Mouse (Mus musculus): ENCODE data around the gene Srebf1. TPM values are rescaled to one million over a fixed set of nuclear protein-coding genes. Genes with fewer than 3 reads are reported as not detected.

The Srebf1 gene
- total and polyA plus RNA-seq, 3 experiments: 69.8 to 126 (median 120) TPM

DNA sequence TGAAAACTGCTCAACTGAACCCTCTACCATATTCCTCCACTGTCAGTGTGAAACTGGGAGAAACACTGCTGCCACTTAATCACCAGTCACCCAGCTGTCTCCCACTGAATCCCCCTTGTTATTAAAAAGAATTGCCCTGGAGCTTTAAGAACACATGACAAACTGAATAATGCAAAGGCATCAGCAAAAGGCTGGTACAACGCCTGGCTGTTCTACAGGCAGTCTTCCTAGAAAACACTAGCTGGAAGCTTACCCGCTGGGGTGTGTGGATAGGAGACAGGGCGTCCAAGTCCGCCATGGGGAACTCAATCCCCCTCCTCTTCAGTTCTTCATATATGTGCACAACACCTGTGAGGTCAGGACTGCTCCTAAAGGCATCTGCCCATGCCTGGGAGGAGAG, 40.0 kb upstream of the Srebf1 start:
- Histone ChIP-seq H3K36me3 (replicated peaks in 1 of 2; ENCODE audit: control insufficient read depth in 1 of 2, insufficient read depth in 1 of 2, low read length in 1 of 2) (peaks cover 12 to 45% of the 10 kb centered on the region in 2 experiments), H3K27me3 (replicated peaks) (no peaks in the 10 kb centered on the region), H3K4me1 (ENCODE audit: control insufficient read depth in 1 of 2, insufficient read depth in 2 of 2) (no peaks in the 10 kb centered on the region), H3K4me2 (ENCODE audit: insufficient read depth, low read depth, poor library complexity, severe bottlenecking) (no peak overlapping the region), H3K4me3 (replicated peaks in 1 of 3; ENCODE audit: low read depth in 2 of 3, low read length in 2 of 3, poor library complexity in 1 of 3) (no peak overlapping the region), H3K79me2 (replicated peaks; ENCODE audit: control insufficient read depth, extremely low read depth, insufficient read depth, poor library complexity, severe bottlenecking) (no peaks in the 10 kb centered on the region), H3K9ac (ENCODE audit: insufficient read depth, low read depth) (no peak overlapping the region), H3K27ac (ENCODE audit: insufficient read depth, low read depth) (no peak overlapping the region), H3K9me3 (replicated peaks; ENCODE audit: low read length) (no peaks in the 10 kb centered on the region)
- DNase-seq (ENCODE audit: extremely low read depth): no peak
- in situ Hi-C loops (cut with MboI; ENCODE audit: low pct_ligation_motif_present, low pct_unique_long_range_greater_than_20kb, low sequenced_read_pairs) (no loop called here), dilution Hi-C loops (cut with MboI; ENCODE audit: extremely low pct_ligation_motif_present, extremely low pct_unique_long_range_greater_than_20kb, low sequenced_read_pairs) (no loop called here)
- TF ChIP-seq GABPA (IDR thresholded peaks at IDR 0.05; ENCODE audit: insufficient replicate concordance, low read depth, low read length): no peak
- no peak for TF ChIP-seq SIN3A (IDR thresholded peaks at IDR 0.05; ENCODE audit: low read length)
- TF ChIP-seq MEF2A (IDR thresholded peaks at IDR 0.05; ENCODE audit: borderline replicate concordance, low read depth, low read length): no peak
- TF ChIP-seq CTCF (conservative IDR thresholded peaks at IDR 0.05 in 1 of 2, IDR thresholded peaks at IDR 0.05 in 1 of 2; ENCODE audit: low read depth in 2 of 2, low read length in 2 of 2): no peak
- TF ChIP-seq NELFE (IDR thresholded peaks at IDR 0.05; ENCODE audit: low read depth, low read length): no peak
- no peak for TF ChIP-seq JUND (conservative IDR thresholded peaks at IDR 0.05; ENCODE audit: low read depth, low read length)
- no peak for TF ChIP-seq USF1 (IDR thresholded peaks at IDR 0.05; ENCODE audit: low read depth, low read length)
- no peak for TF ChIP-seq USF2 (conservative IDR thresholded peaks at IDR 0.05; ENCODE audit: low read depth, low read length)
- TF ChIP-seq IRF4 (IDR thresholded peaks at IDR 0.05; ENCODE audit: low read depth, low read length): no peak
- TF ChIP-seq ZNF384 (IDR thresholded peaks at IDR 0.05; ENCODE audit: low read depth, low read length): no peak
- no peak for TF ChIP-seq MYC (IDR thresholded peaks at IDR 0.05; ENCODE audit: low read depth, low read length)
- no peak for TF ChIP-seq SMC3 (IDR thresholded peaks at IDR 0.05; ENCODE audit: low read depth, low read length)
- TF ChIP-seq ZKSCAN1 (IDR thresholded peaks at IDR 0.05; ENCODE audit: borderline replicate concordance, low read depth, low read length): no peak
- TF ChIP-seq ETS1 (conservative IDR thresholded peaks at IDR 0.05; ENCODE audit: low read depth, low read length): no peak
- TF ChIP-seq TBP (conservative IDR thresholded peaks at IDR 0.05; ENCODE audit: low read depth, low read length): no peak
- TF ChIP-seq ZC3H11A (IDR thresholded peaks at IDR 0.05; ENCODE audit: low read depth, low read length): no peak
- no peak for TF ChIP-seq NRF1 (IDR thresholded peaks at IDR 0.05; ENCODE audit: low read depth, low read length)

- Histone ChIP-seq H3K9me3 (replicated peaks; ENCODE audit: low read length) (no peaks in the 10 kb centered on the region), H3K9ac (ENCODE audit: insufficient read depth, low read depth) (no peak overlapping the region), H3K36me3 (replicated peaks in 1 of 2; ENCODE audit: control insufficient read depth in 1 of 2, insufficient read depth in 1 of 2, low read length in 1 of 2) (peaks cover 23 to 50% of the 10 kb centered on the region in 2 experiments), H3K4me1 (ENCODE audit: control insufficient read depth in 1 of 2, insufficient read depth in 2 of 2) (no peaks in the 10 kb centered on the region), H3K4me2 (ENCODE audit: insufficient read depth, low read depth, poor library complexity, severe bottlenecking) (no peak overlapping the region), H3K27me3 (replicated peaks) (no peaks in the 10 kb centered on the region), H3K79me2 (replicated peaks; ENCODE audit: control insufficient read depth, extremely low read depth, insufficient read depth, poor library complexity, severe bottlenecking) (no peaks in the 10 kb centered on the region), H3K4me3 (replicated peaks in 1 of 3; ENCODE audit: low read depth in 2 of 3, low read length in 2 of 3, poor library complexity in 1 of 3) (no peak overlapping the region), H3K27ac (ENCODE audit: insufficient read depth, low read depth) (no peak overlapping the region)
- dilution Hi-C loops (cut with MboI; ENCODE audit: extremely low pct_ligation_motif_present, extremely low pct_unique_long_range_greater_than_20kb, low sequenced_read_pairs): no loop called here
- no peak for TF ChIP-seq MAZ (IDR thresholded peaks at IDR 0.05; ENCODE audit: low read depth, low read length)
- no peak for TF ChIP-seq CHD1 (IDR thresholded peaks at IDR 0.05; ENCODE audit: low read depth, low read length)
- no peak for TF ChIP-seq E2F4 (IDR thresholded peaks at IDR 0.05; ENCODE audit: insufficient replicate concordance, low read depth, low read length)
- TF ChIP-seq HCFC1 (IDR thresholded peaks at IDR 0.05; ENCODE audit: low read depth, low read length): no peak
- no peak for TF ChIP-seq KAT2A (IDR thresholded peaks at IDR 0.05; ENCODE audit: insufficient replicate concordance, low read length)
- no peak for TF ChIP-seq ELF1 (IDR thresholded peaks at IDR 0.05; ENCODE audit: low read depth, low read length)
- no peak for TF ChIP-seq EP300 (IDR thresholded peaks at IDR 0.05; ENCODE audit: low read length)
- no peak for DNase-seq (ENCODE audit: extremely low read depth)
- in situ Hi-C loops (cut with MboI; ENCODE audit: low pct_ligation_motif_present, low pct_unique_long_range_greater_than_20kb, low sequenced_read_pairs): no loop called here
Observed at GRCm38 (mm10) chr11:60260743-60261142, 38.4 kb upstream of the Srebf1 start.

Data from CH12.LX (cell line).